Mouse (Mus musculus) bone marrow macrophage, adult 2 months (primary cell): ENCODE results near the gene Anapc7. TPM values are rescaled to one million over a fixed set of nuclear protein-coding genes. Genes with fewer than 3 reads are reported as not detected.

ENCODE experiments used
- H3K27ac ChIP-seq: 2 replicates; pipeline ENCODE4 v1.5.1; 2012; ENCODE audit warnings: low read depth, low read length; ENCODE audit not compliant: insufficient read depth
- H3K4me1 ChIP-seq: 2 replicates; pipeline ENCODE4 v1.6.1; 2012; ENCODE audit warnings: low read length; ENCODE audit not compliant: control insufficient read depth, insufficient read depth
- H3K4me3 ChIP-seq: 2 replicates; pipeline ENCODE4 v1.5.1; 2012; ENCODE audit warnings: mild to moderate bottlenecking, low read length, moderate library complexity; ENCODE audit not compliant: insufficient read depth
- CTCF ChIP-seq: IDR thresholded peaks from 2 replicates; pipeline ENCODE4 v1.5.1; 2012; ENCODE audit warnings: low read depth, mild to moderate bottlenecking, low read length, moderate library complexity
- POLR2A ChIP-seq: IDR thresholded peaks from 2 replicates; pipeline ENCODE4 v1.6.1; 2012; ENCODE audit warnings: mild to moderate bottlenecking, low read depth, low read length, borderline replicate concordance
- polyA plus RNA-seq: library from polyadenylated mRNA; stranded (reverse); fragments of >200 nt; gene quantifications from 2 replicates; pipeline ENCODE4 v1.2.4, GENCODE M21; 2012; ENCODE audit not compliant: missing spikeins, insufficient read depth, insufficient read length

Anapc7 gene
- polyA plus RNA-seq: 19.6 and 22.2 TPM in 2 replicates

DNA sequence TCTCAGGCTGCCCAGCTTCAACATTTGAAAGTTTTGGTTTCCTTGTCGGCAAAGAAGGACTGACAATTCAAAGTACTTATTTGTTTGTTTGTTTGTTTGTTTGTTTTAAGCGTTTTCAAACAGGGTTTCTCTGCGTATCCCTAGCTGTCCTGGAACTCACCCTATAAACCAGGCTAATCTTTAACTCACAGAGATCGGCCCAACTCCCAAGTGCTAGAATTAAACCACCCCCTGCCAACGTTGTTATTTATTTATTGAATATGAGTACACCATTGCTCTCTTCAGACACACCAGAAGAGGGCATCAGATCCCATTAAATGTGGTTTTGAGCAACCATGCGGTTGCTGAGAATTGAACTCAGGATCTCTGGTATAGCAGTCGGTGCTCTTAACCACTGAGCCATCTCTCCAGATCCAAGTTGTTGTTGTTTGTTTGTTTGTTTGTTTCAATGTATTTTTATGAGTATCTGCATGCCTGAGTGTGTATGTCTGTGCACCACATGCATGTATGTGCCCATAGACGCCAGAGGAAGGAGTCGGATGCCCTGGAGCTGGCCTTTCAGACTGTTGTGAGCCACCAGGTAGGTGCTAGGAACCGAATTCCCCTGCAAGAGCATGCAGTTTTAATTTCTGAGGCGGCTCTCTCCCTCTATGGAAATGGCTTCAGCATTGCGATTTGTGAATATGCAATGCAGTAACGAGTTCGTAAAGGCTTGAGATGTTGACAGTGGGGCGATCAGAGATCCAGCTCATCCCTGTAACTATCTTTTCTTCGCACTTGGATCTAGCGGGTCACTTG, at the start of gene Anapc7:
Anapc7 (plus strand) TSS at position 423 of the 798 bp plus-strand sequence.
- H3K4me1 ChIP-seq: peaks cover 7% of the 10 kb centered on the region
- peak within 1 kb of the TSS; percentile 94 for H3K4me3 ChIP-seq
- H3K27ac ChIP-seq: peak within 1 kb of the TSS; percentile 72
- TF ChIP-seq CTCF (no peak), POLR2A (no peak)

DNA sequence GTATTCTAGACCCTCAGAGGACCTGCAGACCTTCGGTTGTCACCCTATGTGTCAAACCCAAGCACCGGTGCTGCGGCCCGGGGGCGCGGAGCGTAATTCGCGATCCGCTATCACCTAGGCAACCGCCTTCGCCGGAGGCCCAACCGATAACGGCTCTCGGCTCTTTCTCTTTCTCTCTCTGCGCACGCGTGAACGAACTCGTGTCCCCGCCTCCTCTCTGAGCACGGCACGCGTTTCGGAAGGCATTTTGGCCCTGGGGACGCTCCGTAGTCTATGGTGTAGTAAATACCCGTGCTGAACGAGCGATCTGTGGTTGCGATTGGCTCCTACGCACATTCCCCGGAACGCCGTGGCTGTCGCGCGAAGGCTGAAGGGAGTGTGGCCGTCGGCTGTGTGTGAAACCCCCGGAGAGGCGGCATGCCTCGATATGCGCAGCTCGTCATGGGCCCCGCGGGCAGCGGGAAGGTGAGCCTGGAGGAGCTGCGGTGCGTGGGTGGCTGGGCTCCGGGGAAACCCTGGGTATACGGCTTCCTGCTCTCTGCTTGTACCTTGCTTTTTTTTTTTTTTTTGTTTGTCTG, 49.2 kb upstream of the Anapc7 start, which contains the start of gene Fam216a:
Fam216a (minus strand) TSS at position 173 of the 578 bp plus-strand sequence.
- H3K27ac ChIP-seq: peak within 1 kb of the TSS; percentile 52
- H3K4me1 ChIP-seq: peaks cover 3% of the 10 kb centered on the region; the same call in 1 of the 2 replicates
- peak within 1 kb of the TSS; percentile 79 for H3K4me3 ChIP-seq
- TF ChIP-seq CTCF: no peak
- TF ChIP-seq POLR2A: 0 out of 2 replicates have a peak, but pooled peaks have one; percentile 77

DNA sequence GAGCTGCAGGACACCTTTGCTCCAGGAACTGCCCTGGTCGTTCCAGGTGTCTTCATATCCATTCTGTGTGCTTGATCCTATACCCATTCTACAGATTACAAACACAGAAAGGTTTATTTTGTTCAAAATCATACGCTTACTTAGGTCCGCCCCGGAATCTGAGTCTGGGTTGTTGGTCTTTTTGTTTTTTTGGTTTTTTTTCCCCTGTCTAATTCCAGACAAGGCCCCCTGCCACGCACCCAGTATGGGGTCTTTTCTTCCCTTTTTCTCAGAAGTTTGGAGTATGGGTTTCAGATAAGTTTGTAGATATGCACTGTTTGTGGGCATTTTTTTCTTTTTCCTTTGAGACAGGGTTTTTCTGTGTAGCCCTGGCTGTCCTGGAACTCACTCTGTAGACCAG, 48.6 kb upstream of the Anapc7 start:
- H3K4me3 ChIP-seq: peak overlapping the region; percentile 79
- TF ChIP-seq POLR2A: no peak
- TF ChIP-seq CTCF: no peak
- peaks cover 3% of the 10 kb centered on the region; the same call in 1 of the 2 replicates for H3K4me1 ChIP-seq
- peak overlapping the region; percentile 52 for H3K27ac ChIP-seq

DNA sequence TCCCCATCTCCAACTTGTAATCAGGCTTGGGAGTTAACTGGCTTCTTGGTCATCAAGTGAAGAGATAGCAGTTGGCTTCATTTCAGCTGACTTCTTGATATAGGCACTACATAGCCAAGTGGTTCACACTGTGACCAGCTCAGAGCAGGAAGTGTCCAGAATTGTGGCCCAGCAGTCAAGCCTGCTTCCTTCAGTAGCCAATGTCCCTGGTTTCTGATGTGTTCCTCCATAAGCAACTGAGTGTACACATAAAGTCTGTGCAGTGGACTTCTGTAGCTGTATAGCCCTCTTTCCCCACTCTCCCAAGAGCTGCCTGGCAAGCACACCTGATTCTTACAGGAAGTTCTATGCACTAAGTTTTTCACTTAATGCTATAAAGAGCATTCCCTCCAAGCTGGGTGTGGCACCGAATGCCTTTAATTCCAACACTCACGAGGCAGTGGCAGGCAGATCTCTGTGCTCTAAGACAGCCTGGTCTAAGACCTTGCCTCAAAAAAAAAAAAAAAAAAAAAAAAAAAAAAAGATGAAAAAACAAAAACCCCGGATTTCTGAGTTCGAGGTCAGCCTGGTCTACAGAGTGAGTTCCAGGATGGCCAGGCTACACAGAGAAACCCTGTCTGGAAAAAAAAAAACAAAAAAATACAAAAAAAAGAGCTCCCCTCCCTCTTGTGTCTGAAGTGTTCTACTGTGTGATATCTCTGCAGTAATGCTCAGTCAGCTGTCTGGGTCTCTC, 44.2 kb upstream of the Anapc7 start:
- no peak overlapping the region for H3K27ac ChIP-seq
- no peak for TF ChIP-seq POLR2A
- TF ChIP-seq CTCF: no peak
- H3K4me1 ChIP-seq: peaks cover 3% of the 10 kb centered on the region; the same call in 1 of the 2 replicates
- H3K4me3 ChIP-seq: no peak overlapping the region

DNA sequence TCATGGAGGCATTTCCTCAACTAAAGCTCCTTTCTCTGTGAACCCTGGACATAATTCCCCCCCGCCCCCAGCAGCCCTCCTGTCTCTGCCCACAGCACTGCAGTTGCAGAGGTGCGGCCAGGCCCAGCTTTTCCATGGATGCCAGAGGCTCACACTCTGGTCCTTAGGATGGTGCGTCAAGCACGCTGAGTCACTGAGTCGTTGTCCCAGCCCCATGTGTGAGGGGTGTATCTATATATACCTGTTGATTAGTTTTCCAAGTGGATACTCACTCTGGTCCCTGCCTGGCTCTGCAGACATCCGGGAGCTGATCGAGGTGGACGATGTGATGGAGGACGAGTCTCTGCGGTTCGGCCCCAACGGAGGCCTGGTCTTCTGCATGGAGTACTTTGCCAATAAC, 43.3 kb upstream of the Anapc7 start:
- no peak for TF ChIP-seq POLR2A
- no peak for TF ChIP-seq CTCF
- Histone ChIP-seq H3K4me1 (peaks cover 3% of the 10 kb centered on the region; the same call in 1 of the 2 replicates), H3K27ac (no peak overlapping the region), H3K4me3 (no peak overlapping the region)

DNA sequence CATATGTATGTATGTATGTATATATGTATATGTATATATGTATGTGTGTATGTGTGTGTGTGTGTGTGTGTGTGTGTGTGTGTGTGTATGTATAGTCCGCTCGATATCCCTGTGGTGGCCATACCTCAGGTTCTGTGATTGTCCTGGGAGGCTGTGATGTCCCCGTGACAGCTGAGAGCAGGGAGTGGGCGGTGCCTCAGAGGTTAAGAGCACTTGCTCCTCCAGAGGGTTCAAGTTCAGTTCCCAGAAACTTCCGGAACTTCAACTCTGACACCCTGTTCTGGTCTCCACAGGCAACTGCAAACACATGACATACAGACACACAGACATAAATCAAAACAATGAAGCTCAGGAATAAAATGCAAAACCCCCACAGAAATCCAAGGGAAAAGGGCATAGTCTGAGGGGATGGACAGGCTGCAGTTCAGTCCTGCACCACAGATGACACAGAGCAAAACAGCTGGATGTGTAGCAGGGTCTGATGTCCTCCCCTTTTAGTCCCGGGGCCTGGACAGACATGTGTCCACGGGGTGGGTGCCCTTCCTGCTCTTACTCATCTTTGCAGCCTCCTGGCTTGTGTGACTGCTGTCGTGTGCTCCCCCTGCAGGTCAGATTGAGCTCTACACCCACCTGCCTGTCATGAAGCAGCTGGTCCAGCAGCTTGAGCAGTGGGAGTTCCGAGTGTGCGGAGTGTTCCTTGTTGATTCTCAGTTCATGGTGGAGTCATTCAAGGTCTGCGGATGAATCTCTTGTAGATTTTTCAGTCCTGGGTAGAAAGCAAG, 41.9 kb upstream of the Anapc7 start:
- Histone ChIP-seq H3K4me1 (no peaks in the 10 kb centered on the region), H3K4me3 (no peak overlapping the region), H3K27ac (no peak overlapping the region)
- TF ChIP-seq CTCF (peak; percentile 56), POLR2A (no peak)

DNA sequence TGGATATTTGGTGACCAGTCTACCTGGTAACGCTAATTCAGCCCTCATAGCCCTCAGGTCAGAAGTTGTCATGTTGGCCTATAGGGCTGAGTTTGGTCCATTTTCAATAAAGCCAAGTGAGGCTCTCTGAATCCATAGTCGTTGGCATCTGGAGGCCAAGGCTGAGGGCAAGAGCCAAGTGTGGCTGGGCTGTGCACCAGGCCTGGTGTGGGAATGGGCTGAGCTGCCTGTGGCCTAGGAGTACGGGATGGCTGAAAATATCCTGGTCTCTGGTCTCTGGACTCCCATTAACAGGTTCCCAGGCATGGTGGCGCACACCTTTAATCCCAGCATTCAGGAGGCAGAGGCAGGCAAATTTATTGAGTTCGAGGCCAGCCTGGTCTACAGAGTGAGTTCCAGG, 31.5 kb upstream of the Anapc7 start:
- H3K4me1 ChIP-seq: peaks cover 14% of the 10 kb centered on the region
- TF ChIP-seq POLR2A: no peak
- TF ChIP-seq CTCF: no peak
- no peak overlapping the region for H3K4me3 ChIP-seq
- H3K27ac ChIP-seq: no peak overlapping the region

DNA sequence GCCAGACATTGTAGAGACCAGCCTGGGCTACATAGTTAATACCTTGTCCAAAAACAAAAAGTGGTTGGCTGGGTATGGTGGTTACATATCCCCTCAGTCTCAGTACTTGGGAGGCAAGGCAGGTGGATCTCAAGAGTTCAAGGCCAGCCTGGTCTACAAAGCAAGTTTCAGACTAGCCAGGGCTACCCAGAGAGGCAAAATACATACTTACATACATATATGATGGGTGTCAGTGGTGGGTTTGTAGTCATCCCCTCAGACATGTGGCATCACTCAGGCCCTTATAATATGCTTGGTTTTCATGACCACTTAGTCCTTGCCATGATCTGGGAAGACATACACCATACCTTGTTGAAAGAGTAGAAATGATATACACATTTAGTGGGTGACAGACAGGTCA, 30.8 kb upstream of the Anapc7 start:
- TF ChIP-seq CTCF: no peak
- no peak for TF ChIP-seq POLR2A
- Histone ChIP-seq H3K4me1 (peaks cover 17% of the 10 kb centered on the region), H3K4me3 (no peak overlapping the region), H3K27ac (no peak overlapping the region)

DNA sequence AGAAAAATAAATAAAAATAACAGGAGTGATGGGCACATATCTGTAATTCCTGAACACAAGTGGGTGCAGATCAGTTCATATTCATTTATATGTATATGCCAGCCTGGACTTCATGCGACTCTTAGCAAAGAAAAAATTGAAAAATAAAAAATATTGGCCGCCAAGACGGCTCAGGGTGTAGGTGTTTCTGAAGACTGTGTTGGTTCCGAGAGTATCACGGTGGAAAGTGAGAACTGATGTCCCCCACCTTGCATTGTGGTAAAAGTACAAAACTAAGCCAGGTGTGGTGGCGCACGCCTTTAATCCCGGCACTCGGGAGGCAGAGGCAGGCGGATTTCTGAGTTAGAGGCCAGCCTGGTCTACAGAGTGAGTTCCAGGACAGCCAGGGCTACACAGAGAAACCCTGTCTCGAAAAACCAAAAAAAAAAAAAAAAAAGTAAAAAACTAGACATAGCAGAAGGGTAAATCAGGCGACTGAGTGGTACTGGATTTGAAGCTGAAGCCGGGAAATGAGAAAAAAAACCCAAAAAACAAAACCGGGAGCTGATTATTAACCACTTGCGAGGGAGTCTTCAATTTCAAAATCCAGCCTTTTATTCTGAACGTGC, 30.2 kb upstream of the Anapc7 start:
- no peak overlapping the region for H3K27ac ChIP-seq
- no peak for TF ChIP-seq POLR2A
- no peak for TF ChIP-seq CTCF
- H3K4me1 ChIP-seq: peaks cover 20% of the 10 kb centered on the region
- no peak overlapping the region for H3K4me3 ChIP-seq
